Mouse (Mus musculus): Measurements from ENCODE around the gene Fbln1.

DNA sequence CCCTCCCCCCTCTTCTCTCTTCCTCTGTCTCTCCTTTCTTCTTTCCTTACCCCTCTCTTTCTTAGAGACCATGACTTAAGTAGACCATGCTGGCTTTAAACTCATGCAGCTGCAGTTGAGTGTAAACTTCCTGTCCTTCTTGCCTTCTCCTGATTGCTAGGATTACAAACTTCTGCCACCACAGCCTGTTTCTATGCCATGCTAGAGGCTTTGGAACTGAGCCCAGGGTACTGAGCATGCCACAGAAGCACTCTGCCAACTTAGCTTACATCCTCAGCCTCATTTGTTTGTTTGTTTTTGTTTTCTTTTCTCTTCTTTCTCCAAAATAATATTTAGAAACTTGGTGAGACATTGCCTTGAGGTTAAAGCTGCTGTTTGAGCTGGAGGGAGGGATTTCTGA, 25.4 kb upstream of the Fbln1 start:
- no peak for TF ChIP-seq GATA1 (IDR thresholded peaks at IDR 0.05; ENCODE audit: borderline replicate concordance, low read length)
- TF ChIP-seq FLI1 (IDR thresholded peaks at IDR 0.05; ENCODE audit: low read length), result no peak
